Mouse (Mus musculus): ENCODE results near the gene Ifnz.
"Not testable (repeated sequence)": the region's sequence is repeated elsewhere in the genome, so short reads cannot be mapped to it uniquely, and the experiment has no call there.

- not testable (repeated sequence) for TF ChIP-seq POLR2A (IDR thresholded peaks at IDR 0.05; ENCODE audit: borderline replicate concordance, control insufficient read depth, low read depth, low read length); CTCF (IDR thresholded peaks at IDR 0.05; ENCODE audit: control insufficient read depth, insufficient read depth, low read length)
Observed at GRCm38 (mm10) chr4:88761776-88762175, 20.2 kb upstream of the Ifnz start.

Data from bone marrow, adult 2 months (tissue).